Mouse (Mus musculus): ENCODE measurements around the gene Sult4a1. TPM values are rescaled to one million over a fixed set of nuclear protein-coding genes. Genes with fewer than 3 reads are reported as not detected.

Sult4a1 gene
- total and polyA plus RNA-seq, 3 experiments = 0.20 to 0.86 TPM; not detected in 1

- intact Hi-C loops (cut with DNase I) = loop anchor here (1.0 to 2.0 kb wide), 3 partner anchors 94 to 557 kb away; no protein-coding TSS in a partner anchor
- no peak overlapping the region for H3K27ac ChIP-seq
- no peaks in the 10 kb centered on the region for H3K27me3 ChIP-seq (ENCODE audit: control insufficient read depth, insufficient read depth, low read length)
- 20% methylated on average over 17 of the region's 17 CpGs for WGBS
- H3K36me3 ChIP-seq (ENCODE audit: control insufficient read depth, insufficient read depth, low read length) = no peaks in the 10 kb centered on the region
- no peak overlapping the region for H3K9ac ChIP-seq (ENCODE audit: low read depth, low read length)
- no peaks in the 10 kb centered on the region for H3K79me2 ChIP-seq (replicated peaks; ENCODE audit: control insufficient read depth, insufficient read depth, low read length)
- no peak overlapping the region for H3K4me3 ChIP-seq
- no peak for TF ChIP-seq POLR2A (IDR thresholded peaks at IDR 0.05; ENCODE audit: insufficient read depth, low read depth, low read length)
- peak; percentile 15 for TF ChIP-seq CTCF (IDR thresholded peaks at IDR 0.05)
- no peaks in the 10 kb centered on the region for H3K4me1 ChIP-seq (ENCODE audit: control insufficient read depth, insufficient read depth, low read length)
- DNase-seq = no peak
These were observed 30.8 kb downstream of the Sult4a1 start for GRCm38 (mm10) chr15:84074705-84075185.

- no peaks in the 10 kb centered on the region for H3K79me2 ChIP-seq (replicated peaks; ENCODE audit: control insufficient read depth, insufficient read depth, low read length)
- WGBS = 12% methylated on average over 15 of the region's 15 CpGs
- no peaks in the 10 kb centered on the region for H3K4me1 ChIP-seq (ENCODE audit: control insufficient read depth, insufficient read depth, low read length)
- H3K4me3 ChIP-seq = no peak overlapping the region
- no peak overlapping the region for H3K27ac ChIP-seq
- H3K36me3 ChIP-seq (ENCODE audit: control insufficient read depth, insufficient read depth, low read length) = no peaks in the 10 kb centered on the region
- peak; percentile 21 to 77 for DNase-seq
- intact Hi-C loops (cut with DNase I) = loop anchor here (1.0 to 2.0 kb wide), 3 partner anchors 95 to 557 kb away; no protein-coding TSS in a partner anchor
- TF ChIP-seq EP300 (IDR thresholded peaks at IDR 0.05; ENCODE audit: insufficient read depth, low read depth, low read length) (no peak), CTCF (IDR thresholded peaks at IDR 0.05) (peak; percentile 86), POLR2A (IDR thresholded peaks at IDR 0.05; ENCODE audit: insufficient read depth, low read depth, low read length) (no peak)
- H3K27me3 ChIP-seq (ENCODE audit: control insufficient read depth, insufficient read depth, low read length) = no peaks in the 10 kb centered on the region
- no peak overlapping the region for H3K9ac ChIP-seq (ENCODE audit: low read depth, low read length)
These were observed 31.4 kb downstream of the Sult4a1 start for GRCm38 (mm10) chr15:84073911-84074704.

GRCm38 (mm10) chr15:84073058-84073457 is 32.5 kb downstream of the Sult4a1 start:
- intact Hi-C loops (cut with DNase I) = no loop called here
- peaks cover 4% of the 10 kb centered on the region; the same call in 1 of the 2 replicates for H3K27me3 ChIP-seq (ENCODE audit: control insufficient read depth, insufficient read depth, low read length)

GRCm38 (mm10) chr15:84072226-84072625 is 33.3 kb downstream of the Sult4a1 start:
- H3K4me1 ChIP-seq (ENCODE audit: control insufficient read depth, insufficient read depth, low read length) = no peaks in the 10 kb centered on the region
- peak in 1 of 2 experiments; percentile 48 for DNase-seq
- peak; percentile 65 for TF ChIP-seq CTCF (IDR thresholded peaks at IDR 0.05)
- TF ChIP-seq POLR2A (IDR thresholded peaks at IDR 0.05; ENCODE audit: insufficient read depth, low read depth, low read length) = no peak
- H3K79me2 ChIP-seq (replicated peaks; ENCODE audit: control insufficient read depth, insufficient read depth, low read length) = no peaks in the 10 kb centered on the region
- intact Hi-C loops (cut with DNase I) = no loop called here
- H3K27me3 ChIP-seq (ENCODE audit: control insufficient read depth, insufficient read depth, low read length) = peaks cover 4% of the 10 kb centered on the region; the same call in 1 of the 2 replicates
- WGBS = 29% methylated on average over 7 of the region's 7 CpGs
- H3K36me3 ChIP-seq (ENCODE audit: control insufficient read depth, insufficient read depth, low read length) = no peaks in the 10 kb centered on the region
- H3K27ac ChIP-seq = no peak overlapping the region
- H3K4me3 ChIP-seq = no peak overlapping the region
- no peak overlapping the region for H3K9ac ChIP-seq (ENCODE audit: low read depth, low read length)

More at GRCm38 (mm10) chr15:84073058-84073457, 32.5 kb downstream of the Sult4a1 start:
- Histone ChIP-seq H3K4me3 (no peak overlapping the region), H3K79me2 (replicated peaks; ENCODE audit: control insufficient read depth, insufficient read depth, low read length) (no peaks in the 10 kb centered on the region), H3K4me1 (ENCODE audit: control insufficient read depth, insufficient read depth, low read length) (no peaks in the 10 kb centered on the region), H3K9ac (ENCODE audit: low read depth, low read length) (no peak overlapping the region), H3K36me3 (ENCODE audit: control insufficient read depth, insufficient read depth, low read length) (no peaks in the 10 kb centered on the region), H3K27ac (no peak overlapping the region)
- no peak for DNase-seq
- WGBS = 25% methylated on average over 8 of the region's 8 CpGs
- TF ChIP-seq CTCF (IDR thresholded peaks at IDR 0.05) (no peak), EP300 (IDR thresholded peaks at IDR 0.05; ENCODE audit: insufficient read depth, low read depth, low read length) (no peak), POLR2A (IDR thresholded peaks at IDR 0.05; ENCODE audit: insufficient read depth, low read depth, low read length) (no peak)

GRCm38 (mm10) chr15:84070116-84070676 is 35.4 kb downstream of the Sult4a1 start:
- 3% methylated on average over 13 of the region's 13 CpGs for WGBS
- Histone ChIP-seq H3K79me2 (replicated peaks; ENCODE audit: control insufficient read depth, insufficient read depth, low read length) (no peaks in the 10 kb centered on the region), H3K9ac (ENCODE audit: low read depth, low read length) (no peak overlapping the region), H3K4me1 (ENCODE audit: control insufficient read depth, insufficient read depth, low read length) (no peaks in the 10 kb centered on the region), H3K27me3 (ENCODE audit: control insufficient read depth, insufficient read depth, low read length) (peaks cover 6% of the 10 kb centered on the region; the same call in 1 of the 2 replicates), H3K36me3 (ENCODE audit: control insufficient read depth, insufficient read depth, low read length) (no peaks in the 10 kb centered on the region), H3K4me3 (no peak overlapping the region), H3K27ac (no peak overlapping the region)
- TF ChIP-seq CTCF (IDR thresholded peaks at IDR 0.05) = no peak
- no peak for TF ChIP-seq EP300 (IDR thresholded peaks at IDR 0.05; ENCODE audit: insufficient read depth, low read depth, low read length)
- no peak for TF ChIP-seq POLR2A (IDR thresholded peaks at IDR 0.05; ENCODE audit: insufficient read depth, low read depth, low read length)
- intact Hi-C loops (cut with DNase I) = no loop called here
- DNase-seq = no peak

Measured in heart, adult 2 months (tissue).